Mouse (Mus musculus) left cerebral cortex, postnatal 4 days (tissue): ENCODE measurements around the gene Enpp7. TPM values are rescaled to one million over a fixed set of nuclear protein-coding genes. Genes with fewer than 3 reads are reported as not detected.

ENCODE experiments used
- DNase-seq: peaks from one replicate; pipeline ENCODE4 v3.0.0-alpha.2; 2022
- intact Hi-C: fragments of 180-260 bp; cut with DNase I; formaldehyde crosslinking; loops from one replicate; pipeline ENCODE4 v1.15.1; 2025
- total RNA-seq, 2 experiments: library from RNA; stranded (reverse); gene quantifications; 2 replicates each; pipeline ENCODE4 v1.2.3; 2021

Enpp7 gene
- total RNA-seq, 2 experiments from 2014 or later = not detected

DNA sequence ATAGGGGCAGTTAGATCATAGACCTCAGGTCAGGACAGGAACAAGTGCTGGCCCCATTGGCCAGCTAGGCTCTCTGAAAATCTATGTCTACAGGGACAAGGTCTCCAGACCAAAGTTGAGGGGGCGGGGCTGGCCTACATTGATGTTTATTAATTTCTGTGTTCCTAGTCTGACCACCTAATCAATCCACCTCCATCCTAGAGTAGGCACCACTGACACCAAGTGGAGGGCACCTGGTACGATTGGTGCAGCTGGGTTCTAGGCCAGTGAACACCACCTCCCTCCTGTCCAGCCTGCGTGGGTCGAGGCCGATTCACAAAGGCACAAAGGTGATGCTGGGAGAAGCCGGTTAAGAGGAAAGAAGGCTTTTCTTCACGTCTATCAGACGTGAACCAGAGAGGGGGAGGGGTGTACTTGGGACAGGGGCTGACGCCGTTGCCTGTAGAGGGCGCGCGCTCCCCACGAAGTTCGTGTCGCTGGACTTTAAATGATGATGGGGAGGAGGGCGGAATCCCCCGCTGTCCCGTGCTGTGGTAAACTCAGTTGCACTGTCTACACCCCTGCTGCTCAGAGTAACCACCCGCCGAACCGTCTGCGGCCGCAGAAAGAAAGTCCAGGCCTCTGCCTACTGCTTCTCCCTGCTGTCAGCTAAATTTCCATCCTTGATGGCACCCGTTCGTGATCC lies 46.0 kb downstream of the Enpp7 start:
- DNase-seq = peak; percentile 90
- intact Hi-C loops = no loop called here

DNA sequence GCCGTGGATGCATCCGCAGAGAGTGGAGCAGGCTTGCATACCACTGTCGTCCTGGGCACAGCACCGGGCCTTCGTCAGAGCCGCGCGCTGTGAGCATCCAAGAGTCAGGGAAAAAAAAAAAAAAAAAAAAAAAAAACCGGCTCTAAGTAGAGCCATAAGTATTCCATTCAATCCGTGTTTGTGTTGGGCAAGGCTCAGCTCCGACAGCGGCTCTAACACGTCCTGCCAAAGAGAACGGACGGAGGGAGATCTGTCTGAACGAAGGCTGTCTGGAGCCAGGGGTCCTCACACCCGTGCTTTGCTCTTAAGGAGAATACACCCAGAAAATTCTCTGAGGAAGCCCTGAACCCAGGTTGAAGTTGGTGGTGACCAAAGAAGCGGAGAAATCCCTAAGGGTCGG lies 46.6 kb downstream of the Enpp7 start:
- intact Hi-C loops = no loop called here
- no peak for DNase-seq

DNA sequence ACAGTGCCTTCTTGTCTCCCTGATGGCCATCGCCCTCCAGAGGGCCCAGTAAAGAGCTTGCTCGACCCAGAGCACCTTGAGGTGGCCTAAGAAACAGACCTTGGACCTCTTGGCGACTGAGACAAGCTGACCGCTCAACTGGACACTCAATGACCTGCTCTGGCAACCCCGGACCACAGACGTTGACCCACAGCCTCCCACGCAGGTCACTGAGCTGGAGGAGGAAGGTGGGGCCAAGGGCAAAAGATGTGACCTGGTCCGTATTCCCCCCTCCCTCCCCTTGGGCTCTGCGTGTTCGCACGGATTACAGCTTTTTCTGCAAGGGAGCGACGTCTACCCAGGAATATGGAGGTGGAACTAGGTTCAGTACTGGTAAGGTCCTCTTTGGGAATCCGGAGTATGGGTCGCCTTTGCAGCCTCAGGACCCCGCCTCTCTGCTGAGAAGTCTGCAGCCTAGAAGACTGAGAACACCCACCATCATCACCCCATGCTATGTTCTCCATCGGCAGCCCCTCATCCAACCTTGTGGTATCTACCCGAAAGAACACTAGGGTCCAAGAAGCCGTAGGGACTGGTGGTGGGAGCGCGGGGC lies 47.2 kb downstream of the Enpp7 start:
- intact Hi-C loops = no loop called here
- DNase-seq = no peak

DNA sequence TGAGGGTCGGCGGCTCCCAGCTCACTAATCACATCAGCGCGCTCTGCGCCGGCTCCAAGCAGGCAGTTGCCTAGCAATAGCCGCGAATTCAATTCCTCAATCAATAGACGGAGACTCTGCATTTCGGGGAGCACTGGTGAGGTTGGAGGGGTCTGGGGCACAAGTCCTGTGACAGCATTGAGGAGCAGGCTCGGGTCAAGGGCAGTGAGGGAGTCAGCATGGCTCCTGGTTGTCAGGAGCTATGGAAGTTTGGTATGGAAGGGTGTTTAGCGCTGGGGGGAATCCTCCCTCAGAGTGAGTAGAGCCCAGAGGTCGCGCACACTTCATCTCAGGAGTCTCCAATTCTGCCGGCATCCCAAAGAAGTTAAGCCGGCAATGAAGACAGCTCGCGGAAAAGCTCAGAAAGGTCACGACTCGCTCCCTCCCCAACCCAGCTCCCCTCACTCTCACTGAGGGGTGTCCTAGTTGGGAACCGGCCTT lies 47.7 kb downstream of the Enpp7 start:
- intact Hi-C loops = no loop called here
- no peak for DNase-seq

DNA sequence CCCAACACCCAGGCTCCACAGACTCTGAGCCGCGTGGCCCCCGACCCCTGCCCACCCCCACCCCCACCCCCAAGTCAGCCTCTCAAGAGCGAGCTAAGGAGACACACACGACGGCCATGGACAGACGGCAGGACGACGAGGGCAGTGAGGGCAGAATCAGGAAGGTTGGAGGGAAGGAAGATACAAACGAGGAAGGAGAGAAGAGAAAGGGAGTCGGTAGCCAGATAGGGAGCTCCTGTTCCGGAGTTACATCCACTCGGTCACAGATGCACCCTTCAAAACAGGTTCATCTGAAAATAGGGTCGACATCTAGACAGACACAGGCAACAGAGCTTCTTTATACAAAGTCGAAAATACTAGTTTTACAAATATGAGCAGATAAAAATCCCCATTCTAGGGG lies 48.5 kb downstream of the Enpp7 start:
- intact Hi-C loops = no loop called here

GRCm38 (mm10) chr11:119036934-119037779 lies 49.2 kb downstream of the Enpp7 start:
- intact Hi-C loops = no loop called here
- no peak for DNase-seq

More for the DNA sequence above, 48.5 kb downstream of the Enpp7 start:
- DNase-seq = no peak

DNA sequence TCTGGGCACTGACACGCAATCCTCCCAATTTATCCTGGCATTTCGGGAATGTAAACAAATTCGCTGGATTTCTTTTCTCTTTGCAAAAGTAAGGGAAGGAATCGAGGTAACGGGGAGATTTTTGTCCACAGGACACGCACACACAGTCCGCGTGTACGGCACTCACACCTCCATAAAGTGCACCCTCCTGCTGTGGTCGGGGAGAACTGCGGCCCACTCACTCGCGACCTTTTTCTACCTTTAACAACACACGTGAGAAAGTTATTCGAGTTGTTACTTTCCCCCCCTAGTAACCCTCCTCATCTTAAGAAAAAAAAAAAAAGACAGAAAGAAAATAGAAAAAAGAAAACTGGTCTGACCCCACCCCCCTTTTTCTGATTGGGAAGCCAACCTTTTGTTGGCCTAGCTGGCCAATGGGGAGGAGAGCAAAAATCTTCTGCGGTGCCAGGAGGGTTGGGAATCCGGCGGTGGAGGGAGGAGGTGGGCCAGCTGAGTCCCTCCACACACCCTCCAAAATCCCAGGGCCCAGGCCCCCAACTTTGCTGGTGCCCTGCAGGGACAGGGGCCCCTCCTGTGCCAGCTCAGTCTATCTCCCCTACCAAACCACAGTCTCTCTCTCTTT lies 49.9 kb downstream of the Enpp7 start:
- DNase-seq = no peak
- intact Hi-C loops = no loop called here

DNA sequence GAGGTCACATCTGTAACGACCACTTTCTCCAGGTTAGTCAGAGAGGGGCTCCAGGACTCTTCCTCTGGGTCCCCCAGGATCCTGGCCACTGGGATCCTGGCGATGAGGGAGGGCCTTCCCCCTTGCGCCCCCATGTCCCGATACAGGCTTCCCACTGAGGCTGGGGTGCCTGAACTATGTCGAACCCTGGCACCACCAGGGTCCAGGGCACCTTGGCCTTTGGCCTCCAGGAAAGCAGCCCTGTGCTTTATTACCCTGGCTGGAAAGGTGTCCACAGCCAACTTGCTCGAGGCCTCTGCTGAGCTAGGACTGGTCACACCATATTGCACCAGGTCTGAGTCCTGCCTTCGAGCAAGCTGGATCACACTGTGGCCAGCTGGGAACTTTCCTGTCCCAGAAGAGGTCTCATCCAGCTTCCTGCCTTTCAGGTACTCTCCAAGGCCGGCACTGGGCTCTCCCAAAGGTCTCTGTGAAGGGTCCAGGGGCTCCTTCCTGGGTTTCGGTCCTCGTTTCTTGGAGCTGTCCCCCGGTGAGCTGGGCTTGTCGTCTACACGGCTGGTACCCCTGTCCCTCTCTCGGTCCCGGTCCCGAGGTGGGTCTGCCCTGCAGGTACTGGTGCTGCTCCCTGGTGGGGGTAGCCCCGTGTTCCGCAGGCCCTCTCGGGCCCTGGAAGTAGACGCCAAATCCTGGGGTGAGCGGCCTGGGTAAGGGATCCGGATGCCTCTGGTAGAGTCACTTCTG lies 50.9 kb downstream of the Enpp7 start:
- intact Hi-C loops = no loop called here
- no peak for DNase-seq

DNA sequence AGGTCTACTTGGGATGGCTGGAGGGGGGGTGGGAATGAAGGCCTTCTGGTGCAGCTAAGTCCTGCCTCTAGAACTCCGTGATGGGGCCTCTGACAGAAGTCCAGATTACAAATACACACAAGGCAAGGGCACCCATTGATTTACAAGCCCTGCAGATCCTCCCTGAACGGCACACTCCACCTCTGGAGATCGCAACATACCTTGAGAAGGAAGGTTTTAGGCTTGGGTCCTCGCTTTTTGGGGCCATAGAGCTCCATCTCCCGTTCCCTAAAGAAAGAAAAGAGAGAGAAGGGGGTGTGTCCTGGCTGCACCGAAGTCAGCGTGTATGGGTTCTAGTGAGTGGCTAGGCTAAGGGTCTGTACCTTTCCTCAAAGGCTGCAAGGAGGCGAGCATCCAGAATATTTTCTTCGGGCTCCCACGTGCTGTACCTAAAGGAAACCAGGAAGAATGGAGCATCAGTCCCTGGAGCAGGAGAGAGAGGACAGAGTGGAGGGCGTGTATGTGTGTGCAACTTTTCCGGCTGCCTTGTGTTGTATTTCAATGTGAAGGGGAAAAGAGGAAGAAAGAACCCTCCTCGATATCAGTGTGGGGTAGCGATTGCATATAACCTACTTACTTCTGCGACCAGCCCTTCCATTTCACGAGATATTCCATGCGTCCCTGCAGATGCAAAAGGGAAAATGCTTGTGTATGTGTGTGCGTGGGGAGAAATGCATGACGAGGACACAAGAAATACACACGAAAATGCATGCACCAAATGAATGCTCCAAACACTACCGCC lies 51.9 kb downstream of the Enpp7 start:
- intact Hi-C loops = loop anchor here (5.0 kb wide), 1 partner anchor 52 kb away; no protein-coding TSS in a partner anchor
- DNase-seq = no peak

DNA sequence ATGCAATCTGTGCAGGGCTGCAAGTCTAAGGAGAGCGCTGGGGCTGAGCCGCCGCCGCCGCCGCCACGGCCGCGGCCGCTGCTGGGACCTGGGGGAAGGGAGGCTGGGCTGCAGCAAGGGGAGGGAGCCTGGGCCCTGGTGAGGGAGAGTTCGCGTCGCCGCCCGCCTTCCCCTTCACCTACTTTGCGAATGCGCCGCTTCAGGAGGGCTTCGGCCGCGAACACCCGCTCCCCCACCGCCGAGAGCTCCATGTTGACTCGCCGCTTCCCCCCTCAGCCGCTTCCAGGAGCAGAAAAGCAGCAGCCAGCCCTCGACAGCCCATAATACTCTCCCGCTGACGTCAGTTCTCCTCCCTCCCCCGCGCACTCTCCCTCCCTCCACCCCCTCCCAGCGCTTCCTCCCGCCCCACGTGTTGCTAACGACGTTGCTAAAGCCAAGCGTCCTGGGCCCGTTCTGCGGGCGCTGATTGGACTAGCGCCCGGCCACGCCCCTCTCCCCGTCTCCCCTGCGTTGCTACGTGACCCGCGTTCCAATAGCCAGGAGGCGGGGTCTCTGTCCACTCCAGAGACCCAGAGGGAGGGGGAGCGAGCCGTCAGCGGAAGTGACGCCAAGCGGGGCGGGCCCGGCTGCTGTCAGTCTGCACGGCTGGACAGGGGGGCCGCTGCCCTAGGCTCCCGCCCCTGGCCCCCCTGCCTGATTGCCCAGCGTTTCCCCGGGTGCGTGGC lies 52.8 kb downstream of the Enpp7 start, which contains the start of gene Cbx8:
Gene Cbx8, minus strand, starts transcription at position 370 of the 725 bp plus-strand sequence.
- intact Hi-C loops = loop anchor here (5.0 kb wide), 1 partner anchor 52 kb away; no protein-coding TSS in a partner anchor
- DNase-seq = peak; percentile 100

DNA sequence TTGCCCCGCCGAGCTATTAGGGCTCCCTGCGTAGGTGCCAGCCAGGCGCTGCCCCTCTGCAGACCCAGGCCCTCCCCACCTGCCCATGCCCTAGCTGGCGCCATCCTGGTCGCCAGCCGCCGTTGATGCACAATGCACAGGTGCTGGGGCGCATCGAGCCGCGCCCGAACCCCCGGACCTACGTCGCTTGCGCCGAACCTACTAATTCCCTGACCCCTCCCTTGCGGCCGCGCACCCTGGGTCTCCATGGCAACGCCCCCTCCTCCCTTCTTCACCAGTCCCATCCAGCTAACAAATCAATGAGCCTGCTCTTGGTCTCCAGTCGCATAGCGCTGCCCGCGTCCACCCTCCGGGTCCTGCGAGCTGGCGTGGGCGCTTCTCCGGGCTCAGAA lies 53.3 kb downstream of the Enpp7 start:
- peak; percentile 82 for DNase-seq

DNA sequence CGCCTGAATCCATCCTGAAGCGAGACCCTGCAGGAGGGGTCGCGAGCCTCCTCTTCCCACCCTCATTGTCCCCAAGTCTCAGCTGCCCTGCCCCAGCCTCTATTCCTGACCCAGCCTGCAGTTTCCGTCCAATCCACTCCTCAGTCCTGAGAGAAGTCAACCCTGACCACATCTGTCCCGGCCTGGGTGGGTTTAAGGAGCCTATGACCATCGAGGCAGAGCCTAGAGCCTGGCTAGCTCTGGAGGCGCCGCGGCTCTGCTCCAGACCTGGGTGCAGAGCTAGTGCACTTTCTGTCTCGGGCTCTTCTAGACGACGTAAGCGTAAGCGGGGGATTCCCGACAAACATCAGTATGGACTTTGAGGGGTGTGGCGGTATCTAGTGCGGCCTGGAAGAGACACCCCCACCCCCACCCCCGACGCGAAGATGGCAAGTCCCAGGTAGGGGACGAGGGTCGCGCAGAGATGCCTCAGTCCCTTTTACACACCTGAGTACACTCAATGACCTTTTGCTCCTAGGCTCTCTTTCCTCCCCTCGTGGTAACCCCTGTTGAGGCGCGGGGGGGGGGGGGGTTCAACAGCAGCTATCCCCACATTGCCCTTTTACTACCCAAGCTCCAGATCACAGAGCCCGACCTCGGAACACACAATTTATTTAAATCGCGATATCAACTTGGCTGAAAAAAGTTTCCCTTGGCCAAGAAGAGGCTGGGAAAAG lies 53.9 kb downstream of the Enpp7 start:
- intact Hi-C loops = loop anchor here (5.0 kb wide), 1 partner anchor 50 kb away; no protein-coding TSS in a partner anchor
- DNase-seq = no peak

More for the DNA sequence above, 53.3 kb downstream of the Enpp7 start:
- intact Hi-C loops = loop anchor here (5.0 kb wide), 1 partner anchor 51 kb away; no protein-coding TSS in a partner anchor

Other genes starting within 250 kb of the Enpp7 start
- 100 to 1,000 TPM; 185 to 192 TPM for gene Rbfox3, start 76.6 kb upstream of the Enpp7 start, total RNA-seq
- gene Cbx2, start 34.8 kb downstream of the Enpp7 start, total RNA-seq = 1 to 10 TPM; 6.8 to 7.4 TPM
- 10 to 100 TPM; 13.0 to 15.6 TPM for gene Cbx8, start 52.8 kb downstream of the Enpp7 start, total RNA-seq
- 10 to 100 TPM; 40.8 to 45.2 TPM for gene Cbx4, start 98.0 kb downstream of the Enpp7 start, total RNA-seq
- gene Tbc1d16, start 240.3 kb downstream of the Enpp7 start, total RNA-seq = 100 to 1,000 TPM; 217 to 222 TPM
- gene Ccdc40, start 240.4 kb downstream of the Enpp7 start, total RNA-seq = 1 to 10 TPM; 7.3 to 8.5 TPM